Mouse (Mus musculus) liver, postnatal 0 days (tissue): Measurements from ENCODE around the gene Btbd6.

Experiments
- CTCF ChIP-seq: sonication (generic); IDR thresholded peaks from 2 replicates; pipeline ENCODE4 v1.5.1; 2016; ENCODE audit warnings: antibody characterized with exemption, low read depth
- EP300 ChIP-seq: IDR thresholded peaks from 2 replicates; pipeline ENCODE4 v1.6.1; 2016; ENCODE audit warnings: antibody characterized with exemption, low read depth, mild to moderate bottlenecking

GRCm38 (mm10) chr12:113018763-113019162 lies 42.5 kb downstream of the Btbd6 start:
- TF ChIP-seq EP300 (no peak), CTCF (no peak)
